Mouse (Mus musculus): Measurements from ENCODE around the gene Pgm2.

DNA sequence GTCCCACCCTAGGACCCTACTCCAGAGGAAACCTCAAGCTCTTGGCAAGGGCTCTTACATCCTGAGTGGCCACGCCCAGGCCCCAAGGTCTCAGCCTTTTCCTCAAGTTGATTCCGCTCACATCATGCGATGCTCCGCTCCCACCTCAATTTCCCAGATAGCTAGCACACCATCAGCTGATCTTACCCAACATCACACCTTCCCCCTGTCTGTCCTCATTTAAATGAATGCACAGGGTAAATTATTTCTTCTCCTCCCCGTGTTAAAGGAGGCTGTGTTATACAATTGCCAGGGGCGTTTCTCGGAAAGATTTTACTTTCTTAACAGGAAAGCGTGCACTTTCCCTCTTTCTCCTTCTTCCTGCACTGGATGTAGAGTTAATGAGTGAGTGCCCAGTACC lies 31.9 kb upstream of the Pgm2 start:
- TF ChIP-seq CTCF (IDR thresholded peaks at IDR 0.05; ENCODE audit: borderline replicate concordance, extremely low read depth, insufficient read depth, insufficient read length): no peak
- no peak for TF ChIP-seq POLR2A (IDR thresholded peaks at IDR 0.05; ENCODE audit: borderline replicate concordance, extremely low read depth, insufficient read depth, insufficient read length, poor library complexity, severe bottlenecking)
